Mouse (Mus musculus) thymus, postnatal 25 days (tissue): Measurements from ENCODE around the gene Dmpk.
"Not testable (repeated sequence)": the region's sequence is repeated elsewhere in the genome, so short reads cannot be mapped to it uniquely, and the experiment has no call there.

Experiments
- DNase-seq: peaks from one replicate; pipeline ENCODE4 v3.0.0; 2022

The Dmpk gene

DNA sequence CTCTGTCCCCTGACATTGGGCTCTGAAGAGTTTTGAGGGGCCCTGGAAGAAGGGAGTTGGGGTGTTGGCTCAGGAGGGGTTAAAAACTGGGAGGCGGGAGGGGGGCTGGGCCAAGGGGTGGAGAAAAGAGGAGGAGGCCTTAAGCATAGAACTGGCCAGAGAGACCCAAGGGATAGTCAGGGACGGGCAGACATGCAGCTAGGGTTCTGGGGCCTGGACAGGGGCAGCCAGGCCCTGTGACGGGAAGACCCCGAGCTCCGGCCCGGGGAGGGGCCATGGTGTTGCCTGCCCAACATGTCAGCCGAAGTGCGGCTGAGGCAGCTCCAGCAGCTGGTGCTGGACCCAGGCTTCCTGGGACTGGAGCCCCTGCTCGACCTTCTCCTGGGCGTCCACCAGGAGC is at the start of gene Dmpk:
Dmpk (plus strand) TSS at position 149 of the 400 bp plus-strand sequence.
- DNase-seq: no peak

DNA sequence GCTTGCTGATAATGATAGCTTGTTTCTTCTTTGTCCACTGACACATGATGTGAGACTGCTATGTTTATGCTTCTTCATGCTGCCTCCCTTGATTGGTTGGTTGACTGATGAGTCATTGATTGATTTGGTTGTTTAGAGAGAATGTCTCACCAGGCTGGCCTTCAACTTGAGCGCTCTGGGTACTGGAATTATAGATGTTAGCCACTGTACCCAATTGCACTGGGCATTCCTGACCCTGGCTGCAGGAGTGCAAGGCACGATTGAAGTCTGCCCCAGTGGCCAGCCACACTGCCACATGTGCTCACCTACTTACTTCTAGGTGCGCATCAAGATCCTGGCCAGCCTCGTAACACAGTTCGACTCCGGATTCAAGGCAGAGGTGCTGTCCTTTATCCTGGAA is 39.0 kb upstream of the Dmpk start:
- no peak for DNase-seq

GRCm38 (mm10) chr7:19046286-19047069 is 37.2 kb upstream of the Dmpk start:
- DNase-seq: no peak

- no peak for DNase-seq
Measured at GRCm38 (mm10) chr7:19048006-19048527, 35.6 kb upstream of the Dmpk start.

DNA sequence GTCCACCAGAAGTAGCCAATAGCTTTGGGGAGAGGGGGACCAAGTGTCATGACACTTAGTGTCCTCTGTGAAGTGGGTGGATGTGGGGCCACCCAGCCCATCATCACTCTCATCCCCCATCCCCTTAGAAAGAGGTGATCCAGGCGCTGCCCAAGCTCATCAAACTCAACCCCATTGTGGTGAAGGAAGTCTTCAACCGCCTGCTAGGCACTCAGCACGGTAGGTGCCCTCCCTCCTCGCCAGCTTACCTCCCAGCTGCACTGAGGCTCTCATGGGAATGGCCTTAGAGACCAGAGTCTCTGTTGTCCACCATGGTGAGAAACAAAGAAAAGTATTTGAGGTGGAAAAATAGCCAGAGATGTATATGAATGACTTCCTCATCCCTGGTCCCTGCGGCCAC is 34.4 kb upstream of the Dmpk start:
- DNase-seq: no peak

DNA sequence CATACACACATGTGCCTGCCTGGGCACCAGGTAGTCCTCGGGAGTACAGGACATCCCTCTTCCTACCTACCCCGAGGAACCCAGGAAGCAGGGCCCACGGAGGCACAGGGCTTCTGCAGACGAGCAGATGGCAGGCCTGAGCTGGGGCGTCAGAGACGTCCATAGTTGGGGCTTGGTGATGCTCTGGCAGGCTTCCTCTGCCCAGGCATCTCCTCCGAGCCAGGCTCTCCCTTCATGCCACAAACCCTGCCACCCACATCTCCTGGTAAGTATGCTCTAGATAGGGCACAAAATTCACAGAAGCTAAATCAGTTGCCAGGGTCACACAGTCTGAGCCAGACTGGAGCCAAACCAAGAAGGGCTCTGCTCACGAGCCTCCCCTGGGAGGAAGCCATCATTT is 33.5 kb upstream of the Dmpk start:
- DNase-seq: no peak

DNA sequence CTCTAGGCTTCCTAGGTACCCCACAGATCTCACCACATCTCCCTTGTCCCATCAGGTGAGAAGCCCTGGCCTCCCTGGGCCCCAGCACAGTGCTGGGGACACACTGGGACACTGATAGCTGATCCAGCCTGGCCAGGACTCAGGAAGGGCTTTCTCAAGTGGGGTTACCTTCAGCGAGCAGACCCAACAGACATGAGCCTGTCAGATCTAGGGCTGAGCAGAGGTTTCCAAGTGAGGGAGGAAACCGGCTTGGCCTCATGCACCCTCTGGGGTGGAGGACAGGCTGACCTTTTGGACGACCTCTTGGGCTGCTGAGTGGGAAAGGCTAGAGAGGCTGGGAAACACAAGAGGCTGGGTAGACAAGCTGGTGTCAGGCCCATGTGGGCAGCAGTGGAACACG is 32.5 kb upstream of the Dmpk start:
- DNase-seq: no peak

DNA sequence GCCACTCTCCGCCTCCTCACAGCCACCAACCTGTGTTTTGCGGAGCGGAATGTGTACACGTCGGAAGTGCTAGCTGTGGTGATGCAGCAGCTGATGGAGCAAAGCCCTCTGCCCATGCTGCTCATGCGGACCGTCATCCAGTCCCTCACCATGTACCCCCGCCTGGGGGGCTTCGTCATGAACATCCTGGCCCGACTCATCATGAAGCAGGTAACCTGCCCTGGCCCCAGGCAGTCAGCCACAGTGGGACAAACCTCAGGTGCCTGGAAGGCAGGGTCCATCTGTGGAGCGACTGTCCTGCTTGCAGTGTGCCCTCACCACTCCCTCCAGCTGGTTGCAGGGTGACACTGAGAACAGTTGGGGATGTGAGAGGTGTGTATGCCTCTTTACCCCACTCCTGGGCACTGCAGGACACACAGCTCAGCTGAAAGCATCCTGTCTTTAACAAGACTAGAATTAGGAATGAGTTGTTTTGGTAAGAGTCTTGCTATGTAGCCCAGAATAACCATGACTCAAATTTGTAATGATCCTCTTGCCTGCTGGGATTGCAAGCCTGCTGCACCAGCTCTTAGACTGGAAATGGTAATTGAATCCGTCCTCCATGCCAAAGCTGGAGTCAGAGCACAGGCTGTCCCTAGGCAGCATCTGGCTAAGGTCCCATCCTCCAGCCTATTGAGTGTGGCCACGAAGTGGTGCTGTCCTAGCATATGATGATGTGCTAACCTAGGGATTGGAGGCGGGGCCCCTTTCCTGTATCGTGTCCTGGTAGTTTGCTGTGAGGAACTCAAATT is 31.1 kb upstream of the Dmpk start:
- DNase-seq: no peak

- no peak for DNase-seq
Measured at GRCm38 (mm10) chr7:19053136-19053532, 30.5 kb upstream of the Dmpk start.

GRCm38 (mm10) chr7:19054047-19054776 is 29.4 kb upstream of the Dmpk start, which contains the start of gene Rsph6a:
TSS of gene Rsph6a (plus strand) at chr7:19054690.
- peak; percentile 37 for DNase-seq

DNA sequence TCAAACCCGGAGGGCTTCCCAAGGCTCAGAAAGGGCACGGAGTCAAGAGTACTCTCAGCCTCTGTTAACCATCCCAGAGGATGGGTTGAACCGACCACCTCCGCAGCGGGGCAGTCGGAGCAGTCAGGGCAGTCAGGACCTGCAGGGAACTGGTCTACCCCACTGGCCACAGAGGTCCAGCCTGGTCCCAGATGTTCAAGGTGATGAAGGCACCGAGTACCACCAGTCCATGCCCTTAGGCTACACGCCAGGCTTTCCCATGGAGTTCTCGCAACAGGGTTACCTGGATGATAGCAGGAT is 28.9 kb upstream of the Dmpk start:
- DNase-seq: no peak

GRCm38 (mm10) chr7:19055108-19055507 is 28.5 kb upstream of the Dmpk start:
- DNase-seq: no peak

GRCm38 (mm10) chr7:19057405-19057804 is 26.2 kb upstream of the Dmpk start:
- DNase-seq: no peak

GRCm38 (mm10) chr7:19065896-19066295 is 17.8 kb upstream of the Dmpk start:
- no peak for DNase-seq

DNA sequence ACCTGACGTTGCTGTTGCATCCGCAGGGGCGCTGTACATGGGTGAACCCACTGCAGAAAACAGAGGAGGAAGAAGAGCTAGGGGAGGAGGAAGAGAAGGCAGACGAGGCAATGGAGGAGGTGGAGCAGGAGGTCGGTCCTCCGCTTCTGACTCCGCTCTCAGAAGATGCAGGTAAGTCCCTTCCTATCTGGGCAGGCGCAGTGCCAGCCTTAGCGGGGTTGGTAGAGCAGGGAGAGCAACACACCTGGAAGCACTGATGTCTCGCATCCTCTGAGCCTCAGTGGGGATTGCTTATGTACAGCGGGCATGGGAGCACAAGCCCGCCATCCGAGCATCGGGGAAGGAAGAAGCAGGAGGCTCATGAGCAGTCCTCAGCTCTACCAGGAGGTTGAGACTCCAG is 16.6 kb upstream of the Dmpk start:
- no peak for DNase-seq

- DNase-seq: no peak
Measured at GRCm38 (mm10) chr7:19067935-19068334, 15.7 kb upstream of the Dmpk start.

GRCm38 (mm10) chr7:19068707-19069106 is 14.9 kb upstream of the Dmpk start:
- peak; percentile 79 for DNase-seq

DNA sequence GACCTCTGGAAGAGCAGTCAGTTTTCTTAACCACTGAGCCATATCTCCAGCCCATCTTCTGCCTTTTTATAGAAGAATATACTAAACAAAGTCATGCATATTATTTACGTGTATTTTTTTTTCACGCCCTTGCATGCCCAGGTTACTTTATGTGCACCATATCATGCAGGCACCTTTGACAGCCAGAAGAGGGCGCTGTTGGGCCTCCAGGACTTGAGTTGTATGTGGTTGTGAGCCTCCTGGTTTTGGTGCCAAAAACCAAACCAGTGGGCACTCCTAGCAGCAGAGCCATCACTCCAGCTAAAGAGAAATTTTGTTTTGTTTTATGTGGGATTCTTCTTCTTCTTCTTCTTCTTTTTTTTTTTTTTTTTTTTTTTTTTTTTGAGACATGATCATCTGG is 14.1 kb upstream of the Dmpk start:
- no peak for DNase-seq

GRCm38 (mm10) chr7:19071024-19071423 is 12.6 kb upstream of the Dmpk start:
- not testable (repeated sequence) for DNase-seq

GRCm38 (mm10) chr7:19073504-19073903 is 10.1 kb upstream of the Dmpk start:
- peak; percentile 66 for DNase-seq

GRCm38 (mm10) chr7:19074494-19074893 is 9.2 kb upstream of the Dmpk start:
- no peak for DNase-seq

DNA sequence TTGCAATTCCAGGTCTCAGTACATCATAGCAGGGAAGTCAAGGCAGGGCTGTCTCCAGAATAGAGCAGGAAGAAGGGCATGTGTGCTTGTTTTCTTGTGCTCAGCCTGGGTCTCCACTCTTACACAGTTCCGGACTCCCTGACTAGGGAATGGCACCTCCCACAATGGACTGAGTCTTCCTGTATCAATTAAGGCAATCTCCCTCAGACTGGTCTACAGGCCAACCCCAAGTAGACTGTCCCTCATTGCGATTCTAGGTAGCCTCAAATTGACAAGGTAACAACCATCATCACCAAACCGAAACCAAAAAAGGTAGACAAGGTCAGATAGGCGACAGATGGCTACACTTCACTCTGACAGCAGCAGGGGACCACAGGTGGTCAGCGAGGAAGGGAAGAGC is 8.4 kb upstream of the Dmpk start:
- no peak for DNase-seq
